Mouse (Mus musculus): ENCODE results near the gene Gm16485. TPM values are rescaled to one million over a fixed set of nuclear protein-coding genes. Genes with fewer than 3 reads are reported as not detected.

Gm16485 gene
- polyA plus RNA-seq (2012; ENCODE audit: insufficient read depth, insufficient read length, missing spikeins): not detected in 2 replicates

DNA sequence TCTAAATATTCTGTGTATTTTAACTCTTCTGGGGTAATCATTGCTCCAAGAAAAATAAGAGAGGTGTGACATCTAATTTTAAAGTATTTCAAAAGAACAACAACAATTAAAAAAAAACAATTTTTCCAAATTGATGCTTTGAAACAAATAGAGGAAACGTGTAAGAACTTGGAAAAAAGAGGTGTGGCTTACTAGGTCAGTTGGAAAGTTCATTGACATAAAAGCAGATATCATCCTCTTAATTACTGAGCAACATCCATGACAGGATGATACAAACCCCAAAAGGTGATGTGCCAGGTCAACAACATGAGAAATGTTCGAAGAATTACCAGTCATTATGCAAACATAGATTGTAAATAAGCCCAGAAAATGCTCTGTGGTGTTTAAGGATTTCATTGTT lies at the start of gene Gm16485:
TSS of gene Gm16485 (plus strand) at position 301 of the 400 bp plus-strand sequence.
- H3K27ac ChIP-seq (ENCODE audit: insufficient read depth, low read depth, low read length): no peak within 1 kb of the TSS
- TF ChIP-seq POLR2A (IDR thresholded peaks at IDR 0.05; ENCODE audit: borderline replicate concordance, low read depth, low read length) (no peak), CTCF (IDR thresholded peaks at IDR 0.05; ENCODE audit: low read depth, low read length) (no peak)
- H3K4me3 ChIP-seq (ENCODE audit: insufficient read depth, low read length): no peak within 1 kb of the TSS
- no peaks in the 10 kb centered on the region for H3K4me1 ChIP-seq (ENCODE audit: control insufficient read depth, insufficient read depth, low read length)

GRCm38 (mm10) chr9:8927561-8927960 lies 44.0 kb upstream of the Gm16485 start:
- Histone ChIP-seq H3K4me1 (ENCODE audit: control insufficient read depth, insufficient read depth, low read length) (no peaks in the 10 kb centered on the region), H3K4me3 (ENCODE audit: insufficient read depth, low read length) (no peak overlapping the region), H3K27ac (ENCODE audit: insufficient read depth, low read depth, low read length) (no peak overlapping the region)
- no peak for TF ChIP-seq POLR2A (IDR thresholded peaks at IDR 0.05; ENCODE audit: borderline replicate concordance, low read depth, low read length)
- TF ChIP-seq CTCF (IDR thresholded peaks at IDR 0.05; ENCODE audit: low read depth, low read length): no peak

- H3K4me1 ChIP-seq (ENCODE audit: control insufficient read depth, insufficient read depth, low read length): no peaks in the 10 kb centered on the region
These were observed 33.8 kb upstream of the Gm16485 start for GRCm38 (mm10) chr9:8937753-8938152.

DNA sequence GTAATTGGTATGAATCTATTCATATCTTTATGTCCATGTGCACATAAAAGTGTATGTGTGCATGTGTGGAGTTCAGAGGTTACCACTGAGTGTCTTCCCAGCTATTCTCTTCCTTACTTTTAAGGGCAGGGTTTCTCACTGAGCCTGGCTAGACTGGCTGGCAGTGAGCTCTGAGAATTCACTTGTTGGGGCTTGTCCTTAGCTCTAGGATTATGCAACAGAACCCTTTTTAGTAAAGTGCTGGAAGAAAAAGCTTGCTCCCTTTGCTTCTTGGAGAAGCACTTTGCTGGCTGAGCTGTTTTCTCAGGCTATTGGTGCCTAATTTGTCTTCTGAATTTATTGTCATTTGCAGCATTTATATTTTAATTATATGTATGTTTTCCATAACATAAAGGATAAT lies 18.3 kb upstream of the Gm16485 start:
- TF ChIP-seq CTCF (IDR thresholded peaks at IDR 0.05; ENCODE audit: low read depth, low read length) (no peak), POLR2A (IDR thresholded peaks at IDR 0.05; ENCODE audit: borderline replicate concordance, low read depth, low read length) (no peak)
- Histone ChIP-seq H3K4me1 (ENCODE audit: control insufficient read depth, insufficient read depth, low read length) (no peaks in the 10 kb centered on the region), H3K27ac (ENCODE audit: insufficient read depth, low read depth, low read length) (no peak overlapping the region), H3K4me3 (ENCODE audit: insufficient read depth, low read length) (no peak overlapping the region)

More at GRCm38 (mm10) chr9:8937753-8938152, 33.8 kb upstream of the Gm16485 start:
- Histone ChIP-seq H3K4me3 (ENCODE audit: insufficient read depth, low read length) (no peak overlapping the region), H3K27ac (ENCODE audit: insufficient read depth, low read depth, low read length) (no peak overlapping the region)
- TF ChIP-seq POLR2A (IDR thresholded peaks at IDR 0.05; ENCODE audit: borderline replicate concordance, low read depth, low read length) (no peak), CTCF (IDR thresholded peaks at IDR 0.05; ENCODE audit: low read depth, low read length) (no peak)

- TF ChIP-seq CTCF (IDR thresholded peaks at IDR 0.05; ENCODE audit: low read depth, low read length): no peak
- TF ChIP-seq POLR2A (IDR thresholded peaks at IDR 0.05; ENCODE audit: borderline replicate concordance, low read depth, low read length): no peak
- Histone ChIP-seq H3K4me3 (ENCODE audit: insufficient read depth, low read length) (no peak overlapping the region), H3K4me1 (ENCODE audit: control insufficient read depth, insufficient read depth, low read length) (no peaks in the 10 kb centered on the region), H3K27ac (ENCODE audit: insufficient read depth, low read depth, low read length) (no peak overlapping the region)
These were observed 7.0 kb upstream of the Gm16485 start for GRCm38 (mm10) chr9:8964512-8965133.

GRCm38 (mm10) chr9:8970240-8970639 lies 1.4 kb upstream of the Gm16485 start:
- H3K27ac ChIP-seq (ENCODE audit: insufficient read depth, low read depth, low read length): no peak overlapping the region
- no peaks in the 10 kb centered on the region for H3K4me1 ChIP-seq (ENCODE audit: control insufficient read depth, insufficient read depth, low read length)
- H3K4me3 ChIP-seq (ENCODE audit: insufficient read depth, low read length): no peak overlapping the region
- TF ChIP-seq CTCF (IDR thresholded peaks at IDR 0.05; ENCODE audit: low read depth, low read length) (no peak), POLR2A (IDR thresholded peaks at IDR 0.05; ENCODE audit: borderline replicate concordance, low read depth, low read length) (no peak)

GRCm38 (mm10) chr9:8977775-8978174 lies 6.2 kb downstream of the Gm16485 start:
- TF ChIP-seq POLR2A (IDR thresholded peaks at IDR 0.05; ENCODE audit: borderline replicate concordance, low read depth, low read length) (no peak), CTCF (IDR thresholded peaks at IDR 0.05; ENCODE audit: low read depth, low read length) (no peak)

GRCm38 (mm10) chr9:8982315-8982714 lies 10.7 kb downstream of the Gm16485 start:
- TF ChIP-seq CTCF (IDR thresholded peaks at IDR 0.05; ENCODE audit: low read depth, low read length): no peak
- no peak for TF ChIP-seq POLR2A (IDR thresholded peaks at IDR 0.05; ENCODE audit: borderline replicate concordance, low read depth, low read length)
- Histone ChIP-seq H3K4me3 (ENCODE audit: insufficient read depth, low read length) (no peak overlapping the region), H3K4me1 (ENCODE audit: control insufficient read depth, insufficient read depth, low read length) (no peaks in the 10 kb centered on the region), H3K27ac (ENCODE audit: insufficient read depth, low read depth, low read length) (no peak overlapping the region)

More at GRCm38 (mm10) chr9:8977775-8978174, 6.2 kb downstream of the Gm16485 start:
- no peak overlapping the region for H3K27ac ChIP-seq (ENCODE audit: insufficient read depth, low read depth, low read length)
- no peaks in the 10 kb centered on the region for H3K4me1 ChIP-seq (ENCODE audit: control insufficient read depth, insufficient read depth, low read length)
- H3K4me3 ChIP-seq (ENCODE audit: insufficient read depth, low read length): no peak overlapping the region

GRCm38 (mm10) chr9:8996494-8996893 lies 24.9 kb downstream of the Gm16485 start:
- Histone ChIP-seq H3K27ac (ENCODE audit: insufficient read depth, low read depth, low read length) (no peak overlapping the region), H3K4me1 (ENCODE audit: control insufficient read depth, insufficient read depth, low read length) (no peaks in the 10 kb centered on the region), H3K4me3 (ENCODE audit: insufficient read depth, low read length) (no peak overlapping the region)
- TF ChIP-seq CTCF (IDR thresholded peaks at IDR 0.05; ENCODE audit: low read depth, low read length): no peak
- TF ChIP-seq POLR2A (IDR thresholded peaks at IDR 0.05; ENCODE audit: borderline replicate concordance, low read depth, low read length): no peak

- TF ChIP-seq CTCF (IDR thresholded peaks at IDR 0.05; ENCODE audit: low read depth, low read length) (no peak), POLR2A (IDR thresholded peaks at IDR 0.05; ENCODE audit: borderline replicate concordance, low read depth, low read length) (no peak)
- no peak overlapping the region for H3K4me3 ChIP-seq (ENCODE audit: insufficient read depth, low read length)
- no peaks in the 10 kb centered on the region for H3K4me1 ChIP-seq (ENCODE audit: control insufficient read depth, insufficient read depth, low read length)
- H3K27ac ChIP-seq (ENCODE audit: insufficient read depth, low read depth, low read length): no peak overlapping the region
These were observed 29.6 kb downstream of the Gm16485 start for GRCm38 (mm10) chr9:9001170-9001569.
